Mouse (Mus musculus) neural tube, embryonic 11.5 days (tissue): ENCODE measurements at regions not wholly inside any gene's neighbourhood (a gene's known extent, or its start where the extent isn't known, plus 50 kb on each side); places are given as distances from the start of the nearest gene placed in this dataset.

Source experiments
- ATAC-seq: fragments of 200-750 bp; cut with Nextera tagmentation; 2 replicates; pipeline ENCODE4 v1.8.0; 2017; ENCODE audit warnings: moderate number of reproducible peaks, mild to moderate bottlenecking, moderate TSS enrichment, moderate library complexity; ENCODE audit not compliant: insufficient read depth, low FRiP score, low TSS enrichment
- DNase-seq: peaks from one replicate; pipeline ENCODE4 v3.0.0-alpha.2; 2015; ENCODE audit warnings: low spot score
- H3K27ac ChIP-seq: fragments of 300-500 bp; sonication (generic); 2 replicates; pipeline ENCODE4 v1.5.1; 2014; ENCODE audit warnings: low read depth, mild to moderate bottlenecking, low read length
- H3K27me3 ChIP-seq: fragments of 300-500 bp; sonication (generic); 2 replicates; pipeline ENCODE4 v1.6.1; 2014; ENCODE audit warnings: mild to moderate bottlenecking, low read length, mixed read lengths; ENCODE audit not compliant: control insufficient read depth, insufficient read depth
- H3K36me3 ChIP-seq: fragments of 300-500 bp; sonication (generic); 2 replicates; pipeline ENCODE4 v1.6.1; 2014; ENCODE audit warnings: mild to moderate bottlenecking, low read length, moderate library complexity, mixed read lengths; ENCODE audit not compliant: control insufficient read depth, insufficient read depth
- H3K4me1 ChIP-seq: fragments of 300-500 bp; sonication (generic); 2 replicates; pipeline ENCODE4 v1.6.1; 2014; ENCODE audit warnings: low read length, mixed read lengths; ENCODE audit not compliant: control insufficient read depth, insufficient read depth
- H3K4me2 ChIP-seq: fragments of 300-500 bp; sonication (generic); 2 replicates; pipeline ENCODE4 v1.6.1; 2014; ENCODE audit warnings: low read depth, mild to moderate bottlenecking, moderate library complexity
- H3K4me3 ChIP-seq: fragments of 300-500 bp; sonication (generic); 2 replicates; pipeline ENCODE4 v1.5.1; 2014; ENCODE audit warnings: low read depth, low read length
- H3K9ac ChIP-seq: fragments of 300-500 bp; sonication (generic); 2 replicates; pipeline ENCODE4 v1.6.1; 2014; ENCODE audit warnings: mild to moderate bottlenecking, low read length
- H3K9me3 ChIP-seq: fragments of 300-500 bp; sonication (generic); 2 replicates; pipeline ENCODE4 v1.6.1; 2016; ENCODE audit warnings: low read length; ENCODE audit not compliant: control insufficient read depth
- WGBS: fragments of 180-500 bp; shearing (Covaris S2); extraction: QIAGEN DNeasy Blood & Tissue Kit; methylation state at CpG from one replicate; pipeline ENCODE4 v1.1.7; 2014; 5-methylcytosine and 5-hydroxymethylcytosine counted together

- no peak overlapping the region for H3K4me2 ChIP-seq
- no peak overlapping the region for H3K27ac ChIP-seq
- no peak overlapping the region for H3K9ac ChIP-seq
- no peaks in the 10 kb centered on the region for H3K27me3 ChIP-seq
- H3K36me3 ChIP-seq: no peaks in the 10 kb centered on the region
- no peak overlapping the region for H3K4me3 ChIP-seq
- no peaks in the 10 kb centered on the region for H3K9me3 ChIP-seq
- DNase-seq (peak; percentile 23), ATAC-seq (peak; percentile 53; the same call in 1 of the 2 replicates)
- WGBS: 61% methylated on average over 3 of the region's 3 CpGs
- H3K4me1 ChIP-seq: no peaks in the 10 kb centered on the region
Observed at GRCm38 (mm10) chr15:14051872-14052271, 878.4 kb upstream of the Cdh6 start.
